Mouse (Mus musculus): ENCODE measurements around the gene Zdhhc14.
"Not testable (repeated sequence)": the region's sequence is repeated elsewhere in the genome, so short reads cannot be mapped to it uniquely, and the experiment has no call there.

The Zdhhc14 gene

GRCm38 (mm10) chr17:5606151-5606591 is 113.8 kb downstream of the Zdhhc14 start:
- DNase-seq (ENCODE audit: low spot score in 2 of 2) = no peak

- DNase-seq (ENCODE audit: low spot score in 2 of 2) = no peak
These were observed 115.0 kb downstream of the Zdhhc14 start for GRCm38 (mm10) chr17:5607352-5607751.

- no peak for DNase-seq (ENCODE audit: low spot score in 2 of 2)
These were observed 117.7 kb downstream of the Zdhhc14 start for GRCm38 (mm10) chr17:5609875-5610552.

DNA sequence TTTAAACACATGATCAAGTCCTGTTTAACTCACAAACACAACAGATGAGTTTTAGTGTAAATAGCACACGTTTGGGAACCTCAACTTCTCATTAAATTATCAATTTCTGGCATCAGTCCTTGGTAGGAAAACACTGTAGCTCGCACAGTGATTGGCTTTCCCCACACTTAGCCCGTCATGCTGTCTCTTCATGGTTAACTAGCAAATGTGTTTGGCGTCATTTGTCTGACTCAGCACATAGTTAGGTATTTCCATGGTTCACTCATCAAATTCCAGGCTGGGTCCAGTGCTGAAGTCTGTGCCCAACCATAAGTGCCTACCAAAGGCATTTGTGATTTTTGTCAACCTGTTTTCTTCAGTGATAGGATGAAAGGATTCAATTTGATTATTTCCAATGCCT is 119.9 kb downstream of the Zdhhc14 start:
- no peak for DNase-seq (ENCODE audit: low spot score in 2 of 2)

DNA sequence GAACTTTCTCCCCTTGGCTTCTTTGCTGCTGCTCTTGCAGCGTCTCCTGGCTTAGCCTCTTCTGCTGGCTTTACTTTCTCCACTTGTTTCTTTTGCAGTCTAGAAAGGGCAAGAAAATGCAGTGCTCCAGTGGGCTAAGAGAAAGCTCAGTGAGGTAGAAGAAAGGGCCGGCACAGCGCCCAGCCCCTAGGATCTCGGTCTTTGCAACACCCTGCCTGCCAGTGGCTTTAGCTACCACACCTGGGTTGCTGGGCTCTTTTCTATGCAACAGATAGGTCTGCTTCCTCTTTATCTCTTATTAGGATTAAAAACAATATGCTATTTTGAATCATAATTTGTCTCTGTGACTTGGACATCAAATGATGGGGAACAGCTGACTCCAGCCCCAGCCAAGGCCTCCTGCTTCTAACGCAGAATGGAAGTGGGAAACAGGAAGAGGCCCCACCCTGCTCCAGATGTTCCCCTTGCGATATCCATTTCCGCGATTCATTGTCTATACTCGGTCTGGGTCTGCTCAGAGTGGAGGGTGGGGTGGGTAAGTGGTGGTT is 122.5 kb downstream of the Zdhhc14 start:
- DNase-seq (ENCODE audit: low spot score in 2 of 2) = no peak

DNA sequence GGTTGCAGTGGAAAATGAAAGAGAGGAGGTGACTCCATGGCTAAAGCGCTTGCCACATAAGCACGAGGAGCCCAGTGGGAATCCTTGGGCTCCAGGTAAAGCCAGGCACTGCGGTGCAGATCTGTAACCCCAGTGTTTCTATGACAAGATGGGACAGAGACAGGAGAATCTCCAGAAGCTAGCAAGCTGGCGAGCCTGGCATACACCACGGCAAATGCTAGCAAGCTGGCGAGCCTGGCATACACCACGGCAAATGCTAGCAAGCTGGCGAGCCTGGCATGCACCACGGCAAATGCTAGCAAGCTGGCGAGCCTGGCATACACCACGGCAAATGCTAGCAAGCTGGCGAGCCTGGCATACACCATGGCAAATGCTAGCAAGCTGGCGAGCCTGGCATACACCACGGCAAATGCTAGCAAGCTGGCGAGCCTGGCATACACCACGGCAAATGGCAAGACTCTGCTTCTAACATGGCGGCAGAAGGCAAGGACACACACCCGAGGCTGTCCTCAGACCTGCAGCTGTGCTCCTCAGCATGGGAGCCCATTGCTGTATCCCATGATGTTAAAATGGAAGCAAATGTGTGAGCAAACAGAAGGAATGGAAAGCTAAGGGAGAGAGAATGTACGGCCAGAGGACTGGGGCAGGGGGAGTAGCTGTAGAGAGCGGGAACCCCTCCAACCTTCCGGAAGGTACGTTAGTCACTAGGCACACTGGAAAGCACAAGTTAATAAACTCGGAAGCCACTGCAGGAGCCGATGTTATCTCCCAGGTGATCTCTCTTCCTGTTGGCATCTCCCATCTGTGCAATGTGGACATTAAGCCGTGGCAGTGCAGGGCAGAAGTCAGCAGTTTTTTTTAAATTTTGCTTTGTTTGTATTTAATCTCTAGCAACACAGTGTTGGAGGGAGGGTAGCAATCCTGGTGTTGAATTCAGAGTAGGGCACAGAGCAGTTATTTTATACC is 129.6 kb downstream of the Zdhhc14 start:
- no peak for DNase-seq (ENCODE audit: low spot score in 2 of 2)

DNA sequence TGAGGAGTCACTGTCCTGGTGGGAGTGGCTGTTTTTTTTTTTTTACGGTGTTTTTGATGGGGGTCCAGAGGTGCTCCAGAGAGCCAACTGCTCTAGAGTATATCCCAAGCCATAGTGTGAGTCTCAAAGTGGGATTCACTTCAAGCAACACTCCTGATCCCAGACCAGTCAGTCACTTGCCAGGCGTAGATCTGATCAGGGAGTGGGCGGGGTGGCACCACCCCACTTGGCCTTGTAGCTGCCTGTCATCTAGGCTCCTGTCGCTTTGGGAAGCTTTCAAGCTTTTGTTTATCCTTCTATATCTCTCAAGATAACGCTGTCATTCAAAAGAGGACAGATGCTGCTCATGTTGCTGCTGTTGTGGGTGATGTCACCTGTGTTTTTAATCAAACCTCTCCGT is 130.4 kb downstream of the Zdhhc14 start:
- no peak for DNase-seq (ENCODE audit: low spot score in 2 of 2)

GRCm38 (mm10) chr17:5623181-5623580 is 130.8 kb downstream of the Zdhhc14 start:
- no peak for DNase-seq (ENCODE audit: low spot score in 2 of 2)

DNA sequence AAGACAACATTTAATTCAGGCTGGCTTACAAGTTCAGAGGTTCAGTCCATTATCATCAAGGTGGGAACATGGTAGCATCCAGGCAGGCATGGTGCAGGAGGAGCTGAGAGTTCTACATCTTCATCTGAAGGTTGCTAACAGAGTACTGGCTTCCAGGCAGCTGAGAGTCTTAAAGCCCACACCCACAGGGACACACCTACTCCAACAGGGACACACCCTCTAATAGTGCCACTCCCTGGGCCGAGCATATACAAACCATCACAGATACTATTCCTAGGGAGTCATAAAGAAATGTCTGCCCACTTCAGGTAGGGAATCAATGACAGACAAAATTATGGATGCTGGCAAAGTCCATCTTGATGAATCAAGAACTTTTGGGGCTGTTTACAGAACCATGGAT is 132.5 kb downstream of the Zdhhc14 start:
- not testable (repeated sequence) for DNase-seq (ENCODE audit: low spot score in 2 of 2)

DNA sequence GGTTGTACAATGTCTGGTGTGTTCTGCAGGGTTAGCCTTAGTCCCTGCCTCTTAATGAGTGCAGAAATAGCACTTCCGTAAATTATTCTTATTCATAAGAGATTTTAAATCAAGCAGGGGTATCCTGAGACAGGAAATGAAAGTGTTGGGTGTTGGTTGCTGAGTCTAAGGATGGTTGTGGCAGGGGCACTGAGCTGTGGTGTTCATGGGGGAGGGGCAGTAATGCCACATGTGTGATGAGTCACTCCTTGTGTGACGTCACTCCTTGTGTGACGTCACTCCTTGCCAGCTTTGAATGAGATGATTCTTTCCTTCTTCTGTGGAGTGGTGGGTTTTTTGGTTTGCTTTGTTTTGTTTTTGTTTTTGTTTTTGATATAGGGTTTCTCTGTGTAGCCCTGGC is 134.0 kb downstream of the Zdhhc14 start:
- no peak for DNase-seq (ENCODE audit: low spot score in 2 of 2)

DNA sequence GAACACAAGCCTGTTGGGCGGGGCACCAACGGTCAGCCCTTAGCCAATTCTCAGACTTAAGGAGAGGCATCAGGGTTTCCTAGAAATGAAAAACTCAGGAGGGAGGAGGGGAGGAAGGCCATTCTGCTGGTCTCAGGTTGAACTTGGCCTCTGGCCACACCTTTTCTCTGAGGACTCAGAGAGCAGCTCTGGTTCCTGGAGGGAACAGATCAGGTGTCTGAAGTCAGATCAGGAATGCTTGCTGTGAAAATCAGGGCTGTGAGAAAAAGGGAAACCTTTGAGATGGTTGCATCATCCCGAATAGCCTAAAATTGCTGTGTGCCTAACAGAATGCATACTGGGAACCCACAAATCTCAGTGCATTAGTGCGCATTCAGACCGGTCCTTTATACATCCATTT is 135.3 kb downstream of the Zdhhc14 start:
- DNase-seq (ENCODE audit: low spot score in 2 of 2) = no peak

- DNase-seq (ENCODE audit: low spot score in 2 of 2) = no peak
These were observed 137.3 kb downstream of the Zdhhc14 start for GRCm38 (mm10) chr17:5629651-5630050.

GRCm38 (mm10) chr17:5635254-5635653 is 142.9 kb downstream of the Zdhhc14 start:
- DNase-seq (ENCODE audit: low spot score in 2 of 2) = no peak

DNA sequence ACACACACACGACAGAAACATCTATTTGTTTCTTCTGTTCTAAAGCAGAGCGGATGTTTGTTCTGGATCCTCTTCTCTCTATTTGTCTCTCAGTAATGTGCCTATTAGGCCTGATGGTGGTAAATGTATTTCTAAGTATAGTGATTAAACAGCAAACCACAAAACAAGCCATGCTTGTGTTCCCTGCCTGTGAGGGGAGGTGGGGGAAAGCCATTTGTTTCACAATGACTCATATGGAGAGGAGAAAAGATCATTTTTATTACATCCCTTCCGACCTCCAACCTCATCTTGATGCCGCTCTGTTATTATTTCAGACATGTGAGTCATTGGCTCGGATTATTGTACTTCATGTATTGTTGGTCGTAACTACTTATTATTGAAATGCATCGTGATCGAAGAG is 149.1 kb downstream of the Zdhhc14 start:
- no peak for DNase-seq (ENCODE audit: low spot score in 2 of 2)

GRCm38 (mm10) chr17:5642918-5643721 is 150.8 kb downstream of the Zdhhc14 start:
- DNase-seq (ENCODE audit: low spot score in 2 of 2) = peak in 1 of 2 experiments; percentile 41

DNA sequence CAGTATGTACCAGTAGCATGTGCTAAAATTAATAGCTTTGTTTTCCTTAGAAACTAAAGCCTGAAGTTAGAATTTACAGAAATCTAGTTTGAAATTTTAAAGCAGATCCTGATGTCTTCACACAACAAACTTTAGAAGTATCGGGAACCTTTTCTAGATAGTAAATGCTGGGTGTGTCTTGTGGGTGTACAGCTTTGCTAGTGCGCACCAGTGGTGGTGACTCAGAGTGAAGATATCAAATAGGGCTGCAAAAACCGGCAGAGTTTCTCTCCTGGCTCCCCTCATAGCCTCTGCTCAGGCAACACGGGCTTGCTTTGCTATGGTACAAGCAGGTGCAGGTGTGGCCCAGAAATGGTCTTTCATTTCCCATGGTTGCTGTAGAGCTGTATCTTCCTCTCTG is 157.8 kb downstream of the Zdhhc14 start:
- no peak for DNase-seq (ENCODE audit: low spot score in 2 of 2)

- no peak for DNase-seq (ENCODE audit: low spot score in 2 of 2)
These were observed 158.3 kb downstream of the Zdhhc14 start for GRCm38 (mm10) chr17:5650642-5651041.

DNA sequence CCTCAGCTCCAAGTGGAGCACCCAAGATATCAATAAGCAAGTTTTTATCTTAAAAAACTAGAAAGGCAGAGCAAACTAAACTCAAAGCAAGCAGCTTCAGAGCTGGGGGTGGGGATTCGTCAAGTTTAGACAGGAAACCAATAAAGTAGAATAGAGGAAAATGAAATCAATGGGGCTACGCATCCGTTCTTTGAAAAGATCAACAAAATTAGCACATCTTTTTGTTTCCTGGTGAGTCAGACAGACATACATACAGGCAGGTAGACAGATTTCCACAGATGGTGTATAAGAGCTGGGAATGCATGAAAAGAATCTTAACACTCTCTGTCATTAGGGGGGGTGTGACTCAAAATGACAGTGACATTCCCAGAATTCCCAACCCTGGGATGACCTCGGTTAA is 159.2 kb downstream of the Zdhhc14 start:
- no peak for DNase-seq (ENCODE audit: low spot score in 2 of 2)

DNA sequence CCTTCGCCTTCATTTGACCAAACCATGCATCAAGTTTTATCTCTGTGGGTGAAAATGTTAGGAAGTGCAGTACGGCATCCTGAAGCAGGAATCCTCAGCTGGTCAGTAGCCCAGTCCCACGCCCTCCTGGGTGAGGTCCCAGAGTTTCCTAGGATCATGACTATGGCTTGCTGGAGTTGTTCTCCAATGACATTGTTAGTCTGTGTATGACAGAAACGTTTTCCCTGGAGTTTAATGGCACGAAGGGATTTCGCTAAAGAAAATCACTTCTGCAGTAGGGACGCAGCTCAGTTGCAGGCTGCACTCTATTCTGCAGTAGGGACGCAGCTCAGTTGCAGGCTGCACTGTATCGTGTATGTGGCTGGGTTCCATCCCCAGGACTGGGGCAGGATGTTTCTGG is 161.6 kb downstream of the Zdhhc14 start:
- no peak for DNase-seq (ENCODE audit: low spot score in 2 of 2)

- no peak for DNase-seq (ENCODE audit: low spot score in 2 of 2)
These were observed 163.2 kb downstream of the Zdhhc14 start for GRCm38 (mm10) chr17:5655536-5655935.

GRCm38 (mm10) chr17:5660317-5661080 is 168.1 kb downstream of the Zdhhc14 start:
- DNase-seq (ENCODE audit: low spot score in 2 of 2) = no peak

Measured in cerebellum, postnatal 4 days (tissue).